Mouse (Mus musculus) thymus, postnatal 4 days (tissue): ENCODE results near the gene Slco1c1.
"Not testable (repeated sequence)": the region's sequence is repeated elsewhere in the genome, so short reads cannot be mapped to it uniquely, and the experiment has no call there.

ENCODE experiments used
- DNase-seq: peaks from one replicate; pipeline ENCODE4 v3.0.0; 2021

Slco1c1 gene

DNA sequence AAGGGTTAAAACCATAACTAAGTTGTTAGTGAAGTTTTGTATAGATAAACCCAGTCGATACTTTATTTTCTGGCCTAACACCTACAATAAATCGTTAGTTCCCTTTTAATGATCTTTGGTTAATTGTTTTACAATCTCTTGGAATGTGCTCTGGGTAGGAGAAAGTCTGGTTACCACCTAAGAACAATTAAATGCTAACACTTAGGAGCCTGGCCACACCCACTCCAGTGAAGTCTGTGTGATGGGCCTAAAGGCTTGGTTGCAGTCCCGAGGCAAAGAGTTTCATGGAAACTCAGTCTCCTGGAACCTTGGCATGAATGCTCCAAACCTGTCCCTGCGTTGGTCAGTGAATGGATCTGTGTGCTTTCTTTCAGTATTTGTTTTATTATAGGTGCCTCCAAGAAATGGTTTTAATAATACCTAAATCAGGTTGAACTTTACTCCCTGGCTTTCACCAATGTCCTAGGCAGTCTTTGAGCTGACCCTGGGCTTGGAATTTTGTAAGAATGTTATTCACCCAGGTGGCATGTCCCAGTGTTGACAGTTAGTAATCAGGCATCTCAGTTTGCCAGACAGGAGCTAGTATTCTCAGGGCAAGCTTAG is 66.5 kb downstream of the Slco1c1 start:
- DNase-seq: not testable (repeated sequence)

GRCm38 (mm10) chr6:141596081-141596480 is 71.9 kb downstream of the Slco1c1 start:
- DNase-seq: no peak

DNA sequence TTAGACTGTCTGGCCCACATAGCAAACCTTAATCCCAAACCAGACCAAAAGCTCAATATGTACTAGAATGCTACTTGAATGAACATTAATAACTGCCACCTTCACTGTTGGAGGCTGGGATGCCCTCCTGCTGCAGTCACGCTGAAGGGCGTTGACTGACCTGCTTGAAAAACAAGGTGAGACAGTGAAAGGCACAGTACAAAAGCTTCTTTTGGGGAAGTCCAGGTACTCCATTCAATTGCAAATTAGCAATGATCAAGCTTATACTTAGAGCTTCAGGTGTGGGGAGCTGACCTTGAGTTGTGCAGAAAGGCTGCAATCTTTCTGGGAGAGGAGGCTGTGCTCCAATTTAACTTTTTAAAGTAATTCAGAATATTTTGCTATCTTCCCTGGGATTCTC is 72.9 kb downstream of the Slco1c1 start:
- no peak for DNase-seq

DNA sequence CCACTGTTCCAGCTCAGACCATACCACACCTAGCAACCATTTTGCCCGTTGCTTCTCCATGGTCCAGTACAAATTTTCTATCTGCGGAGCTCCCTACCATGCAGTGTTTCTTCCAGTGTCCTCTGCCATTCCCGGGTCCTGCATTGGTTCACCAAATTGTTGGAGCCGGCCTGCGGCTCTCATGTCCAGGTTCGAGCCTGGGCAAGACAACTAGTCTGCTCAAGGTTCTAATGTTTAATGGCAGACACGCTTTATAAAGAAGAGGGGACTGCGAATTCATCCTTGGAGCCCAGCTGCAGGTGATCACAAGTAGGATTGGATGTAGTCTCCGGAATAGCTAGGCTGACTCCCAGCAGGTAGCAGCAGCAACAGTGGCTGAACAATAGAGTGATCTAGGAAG is 76.8 kb downstream of the Slco1c1 start:
- DNase-seq: no peak

- DNase-seq: no peak
Measured at GRCm38 (mm10) chr6:141610702-141611260, 86.6 kb downstream of the Slco1c1 start.

- DNase-seq: no peak
Measured at GRCm38 (mm10) chr6:141614017-141614416, 89.8 kb downstream of the Slco1c1 start.

DNA sequence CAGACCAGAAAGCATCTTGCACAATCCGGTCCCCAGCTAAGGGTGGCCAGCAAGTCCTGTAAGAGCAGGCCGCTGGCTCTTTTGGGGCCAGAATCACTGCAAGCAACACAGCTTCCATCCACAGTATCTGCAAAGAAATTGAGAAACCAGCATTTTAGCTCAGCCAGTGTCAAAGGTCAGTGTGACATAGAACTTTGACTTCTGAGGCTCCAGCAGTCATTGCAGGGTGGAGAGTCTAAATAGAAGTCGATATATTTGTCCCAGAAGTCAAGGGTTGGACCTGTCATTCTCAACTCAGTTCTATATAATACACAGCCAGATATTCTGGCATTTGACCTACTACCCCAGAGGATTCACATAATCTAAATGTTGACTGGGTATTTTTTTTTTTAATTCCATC is 91.2 kb downstream of the Slco1c1 start:
- no peak for DNase-seq
